Mouse (Mus musculus) hindlimb bud, embryonic 11.5 days (tissue): ENCODE results near the gene Gsap.
"Not testable (repeated sequence)": the region's sequence is repeated elsewhere in the genome, so short reads cannot be mapped to it uniquely, and the experiment has no call there.

Source experiments
- DNase-seq: peaks from one replicate; pipeline ENCODE4 v3.0.0-alpha.2; 2012; ENCODE audit warnings: low read depth, low spot score; ENCODE audit errors: extremely low spot score

Gene Gsap

DNA sequence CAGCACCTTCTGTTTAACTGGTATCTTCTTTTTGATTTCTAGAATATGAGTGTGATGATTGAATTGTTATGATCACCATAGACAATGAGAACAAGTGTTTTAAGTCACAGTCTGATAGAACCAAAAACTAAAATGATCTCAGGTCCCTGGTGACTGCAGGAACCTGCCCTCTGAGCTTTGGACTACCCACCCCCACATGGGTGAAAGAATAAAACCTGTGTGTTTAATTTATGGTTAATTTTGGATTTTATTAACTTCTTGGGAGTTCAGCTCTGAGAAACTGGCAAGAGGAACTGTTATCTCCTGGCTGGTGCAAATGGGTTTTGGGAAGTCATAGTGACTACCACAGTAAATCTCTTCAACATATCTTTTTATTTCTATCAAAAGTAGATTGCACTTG lies 6.6 kb upstream of the Gsap start:
- no peak for DNase-seq

DNA sequence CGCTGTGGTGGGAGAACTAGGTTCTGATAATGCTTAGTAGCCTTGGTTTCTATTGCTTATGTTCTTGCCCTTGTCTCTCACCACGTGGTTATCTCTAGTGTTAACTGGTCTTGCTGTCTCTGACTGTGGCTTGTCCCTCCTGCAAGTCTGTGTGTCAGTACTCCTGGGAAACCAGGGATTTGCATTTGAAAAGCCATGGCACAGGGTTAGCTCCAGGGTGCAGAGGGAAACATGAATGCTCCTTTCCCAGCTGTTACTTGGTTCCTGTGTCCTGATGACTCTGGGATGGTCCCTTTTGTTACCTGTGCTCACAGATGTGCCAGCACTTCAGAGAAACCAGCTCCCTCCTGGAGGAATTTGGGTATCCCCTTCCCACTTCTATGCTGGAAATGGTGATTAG lies 3.0 kb upstream of the Gsap start:
- not testable (repeated sequence) for DNase-seq

DNA sequence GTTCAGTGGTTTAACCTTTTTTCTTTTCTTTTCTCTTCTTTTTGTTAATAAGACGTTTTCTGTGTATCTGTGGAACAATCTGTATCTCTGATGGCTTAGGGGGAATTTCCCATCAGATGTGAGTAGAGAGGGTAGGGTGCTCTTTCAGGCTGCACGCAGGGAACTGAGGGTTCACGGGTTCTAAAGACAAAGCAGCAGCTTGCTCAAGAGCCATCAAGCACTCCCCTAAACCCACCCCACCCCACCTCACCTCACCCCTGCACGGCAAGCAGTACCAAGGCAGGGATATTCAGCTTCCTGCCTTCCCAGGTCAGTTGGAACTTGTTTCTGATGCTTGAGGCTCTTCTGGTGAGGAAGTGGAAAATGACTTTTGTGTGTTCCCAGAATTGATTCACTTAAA lies 766 bp downstream of the Gsap start:
- DNase-seq, result no peak

DNA sequence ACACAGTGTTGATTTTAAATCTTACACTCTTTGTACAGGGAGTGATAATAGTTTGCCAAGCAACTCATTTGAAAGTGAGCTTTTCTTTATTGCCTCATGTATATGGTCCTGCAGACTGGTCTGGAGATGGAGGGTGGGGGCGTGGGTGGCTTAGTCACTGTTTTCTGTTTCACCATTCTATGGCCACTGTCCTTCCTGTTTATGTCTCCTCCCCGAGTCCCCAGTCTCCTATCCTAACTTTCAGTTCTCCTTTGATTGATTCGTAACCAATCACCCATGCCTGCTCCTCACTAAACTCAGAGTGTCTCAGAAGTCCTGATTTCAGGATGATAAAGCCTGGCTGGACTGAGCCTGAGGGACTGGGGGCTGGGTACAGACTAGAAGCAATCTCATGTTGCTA lies 2.4 kb downstream of the Gsap start:
- no peak for DNase-seq

DNA sequence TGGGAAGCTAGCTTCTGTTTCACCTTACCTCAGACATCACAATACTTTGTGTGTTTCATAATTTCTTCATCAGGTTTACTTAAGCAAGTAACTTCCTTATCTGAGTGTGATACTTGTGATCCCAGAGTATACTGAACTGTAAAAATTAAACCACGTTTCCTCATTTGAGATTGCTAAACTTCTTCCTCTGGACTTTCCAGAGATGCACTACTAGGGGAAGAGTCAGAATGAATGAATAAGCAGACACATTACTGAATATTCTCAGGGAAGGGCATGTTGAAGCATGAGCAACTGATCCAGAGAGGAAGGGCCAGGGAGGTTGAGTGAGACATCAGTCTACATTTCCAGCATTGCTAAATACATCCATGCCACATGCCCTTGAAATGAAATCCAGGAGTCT lies 3.0 kb downstream of the Gsap start:
- no peak for DNase-seq

DNA sequence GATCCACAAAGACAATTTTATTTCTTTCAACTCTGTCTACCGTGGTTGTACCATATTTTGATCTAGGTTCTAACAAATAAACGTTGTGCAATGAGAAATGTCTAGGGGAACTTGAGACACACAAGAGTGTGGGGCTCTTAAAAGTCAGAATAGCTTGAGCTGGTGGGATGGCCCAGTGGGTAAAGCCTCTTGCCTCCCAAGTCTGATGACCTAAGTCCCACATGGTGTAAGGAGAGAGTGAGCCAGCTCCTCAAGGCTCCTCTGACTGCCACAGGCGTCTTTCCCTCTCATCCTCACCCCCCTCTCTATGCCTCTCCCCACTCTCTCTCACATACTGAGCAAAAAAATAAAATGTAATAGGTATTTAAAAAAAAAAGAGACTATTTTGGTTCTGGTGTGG lies 3.4 kb downstream of the Gsap start:
- DNase-seq, result no peak

DNA sequence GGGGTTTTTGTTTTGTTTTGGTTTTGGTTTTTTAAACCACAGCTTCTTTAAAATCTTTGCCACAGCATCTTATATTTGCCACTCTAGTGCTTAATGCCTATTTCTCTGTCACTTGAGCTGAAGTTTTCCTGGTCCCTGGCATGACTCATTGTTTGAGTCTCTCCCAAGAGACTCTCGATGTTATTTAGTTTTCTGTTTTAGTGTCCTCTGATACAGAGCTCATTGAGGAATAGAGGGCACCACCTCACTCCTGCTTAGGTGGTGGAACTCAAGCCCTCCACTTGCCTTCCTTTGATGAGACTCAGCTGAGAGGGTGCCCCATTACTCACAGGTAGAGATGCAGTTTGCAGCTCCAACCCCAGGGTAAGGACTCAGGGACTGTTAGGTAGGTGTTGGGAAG lies 17.4 kb downstream of the Gsap start:
- DNase-seq, result no peak

DNA sequence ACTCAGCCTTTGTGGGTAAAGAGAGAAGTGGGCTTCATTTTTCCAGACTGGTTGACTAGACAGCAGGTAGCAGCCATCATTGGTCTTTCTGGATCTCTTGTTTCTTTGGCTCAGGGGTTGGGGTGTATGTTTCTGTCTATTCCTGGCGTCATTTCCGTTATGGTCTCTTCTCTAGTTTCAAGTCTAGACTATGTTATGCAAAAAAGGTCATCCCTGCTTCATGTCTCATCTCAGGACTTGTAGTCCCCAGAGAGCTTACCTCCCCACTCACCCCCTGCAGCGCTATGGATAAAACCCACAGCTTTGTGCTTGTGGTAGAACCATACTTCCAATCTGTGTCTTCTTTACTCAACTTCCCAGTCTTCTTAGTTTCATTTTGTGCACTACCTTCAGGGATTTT lies 18.1 kb downstream of the Gsap start:
- no peak for DNase-seq

DNA sequence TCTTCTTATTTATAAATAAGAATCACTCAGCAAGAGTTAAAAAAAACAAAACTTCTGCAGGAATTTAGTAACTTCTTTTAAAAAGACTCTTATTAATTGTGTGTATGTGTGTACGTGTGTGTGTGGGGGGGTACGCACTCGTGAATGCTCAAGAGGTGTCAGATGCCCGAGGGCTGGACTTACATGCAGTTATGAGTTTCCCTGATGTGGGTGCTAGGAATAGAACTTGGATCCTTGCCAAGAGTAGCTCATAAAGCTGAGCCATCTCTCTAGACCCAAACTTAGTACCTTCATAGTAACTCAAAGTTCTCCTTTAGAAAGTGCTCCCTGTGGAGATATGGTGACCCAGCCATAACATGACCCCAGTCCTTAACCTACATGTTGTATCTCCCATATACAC lies 20.0 kb downstream of the Gsap start:
- no peak for DNase-seq

DNA sequence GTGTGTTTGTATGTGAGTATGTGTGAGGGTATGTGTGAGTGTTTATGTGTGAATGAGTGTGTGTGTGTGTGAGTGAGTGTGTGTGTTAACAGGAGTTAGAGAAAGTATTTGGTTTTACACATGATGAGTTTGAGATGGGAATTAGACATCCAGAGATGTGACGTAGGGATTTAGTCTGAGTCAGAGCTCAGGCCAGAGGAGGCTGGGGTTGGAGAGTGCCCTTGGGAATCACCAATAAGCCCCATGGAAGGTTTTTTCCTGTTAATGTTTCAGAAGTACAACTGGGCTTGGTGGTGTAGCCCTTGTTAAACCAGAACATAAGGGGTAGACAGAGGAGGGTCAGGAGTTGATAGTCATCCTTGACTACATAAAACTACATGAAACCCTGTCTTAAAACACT lies 25.4 kb downstream of the Gsap start:
- no peak for DNase-seq

DNA sequence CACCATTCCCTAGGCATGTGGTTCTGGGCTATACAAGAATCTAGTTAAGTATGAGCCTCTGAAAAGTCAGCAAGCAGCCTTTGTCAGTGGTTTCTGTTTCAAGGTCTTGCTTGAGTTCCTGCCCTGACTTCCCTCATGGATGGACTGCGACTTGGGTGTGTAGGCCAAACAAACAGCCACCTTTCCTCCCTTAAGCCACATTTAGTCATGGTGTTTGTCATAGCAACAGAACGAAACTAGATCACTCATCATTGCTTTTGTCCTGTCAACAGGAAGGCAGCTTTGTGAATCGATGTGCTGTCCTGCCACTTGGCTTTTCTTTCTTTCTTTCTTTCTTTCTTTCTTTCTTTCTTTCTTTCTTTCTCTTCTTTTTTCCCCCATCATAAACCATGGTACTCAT lies 26.9 kb downstream of the Gsap start:
- no peak for DNase-seq

DNA sequence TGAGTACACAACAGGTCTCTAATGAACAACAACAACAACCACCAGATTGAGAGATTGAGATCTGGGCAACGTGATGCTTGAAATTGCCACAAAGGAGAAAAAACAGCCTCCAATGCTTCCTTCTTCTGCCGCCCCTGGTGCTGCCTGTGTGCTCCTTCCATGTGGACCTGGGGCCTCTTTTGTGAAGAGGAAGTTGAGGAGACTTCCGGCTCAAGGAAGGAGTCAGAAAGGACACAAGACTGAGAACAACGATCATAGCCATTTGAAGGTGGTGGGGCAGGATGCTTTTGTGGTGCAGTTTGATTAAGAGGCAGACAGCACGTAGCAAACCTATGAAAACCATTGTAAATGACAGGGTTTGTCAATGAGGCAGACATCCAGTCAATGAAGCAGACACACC lies 27.7 kb downstream of the Gsap start:
- DNase-seq, result no peak

DNA sequence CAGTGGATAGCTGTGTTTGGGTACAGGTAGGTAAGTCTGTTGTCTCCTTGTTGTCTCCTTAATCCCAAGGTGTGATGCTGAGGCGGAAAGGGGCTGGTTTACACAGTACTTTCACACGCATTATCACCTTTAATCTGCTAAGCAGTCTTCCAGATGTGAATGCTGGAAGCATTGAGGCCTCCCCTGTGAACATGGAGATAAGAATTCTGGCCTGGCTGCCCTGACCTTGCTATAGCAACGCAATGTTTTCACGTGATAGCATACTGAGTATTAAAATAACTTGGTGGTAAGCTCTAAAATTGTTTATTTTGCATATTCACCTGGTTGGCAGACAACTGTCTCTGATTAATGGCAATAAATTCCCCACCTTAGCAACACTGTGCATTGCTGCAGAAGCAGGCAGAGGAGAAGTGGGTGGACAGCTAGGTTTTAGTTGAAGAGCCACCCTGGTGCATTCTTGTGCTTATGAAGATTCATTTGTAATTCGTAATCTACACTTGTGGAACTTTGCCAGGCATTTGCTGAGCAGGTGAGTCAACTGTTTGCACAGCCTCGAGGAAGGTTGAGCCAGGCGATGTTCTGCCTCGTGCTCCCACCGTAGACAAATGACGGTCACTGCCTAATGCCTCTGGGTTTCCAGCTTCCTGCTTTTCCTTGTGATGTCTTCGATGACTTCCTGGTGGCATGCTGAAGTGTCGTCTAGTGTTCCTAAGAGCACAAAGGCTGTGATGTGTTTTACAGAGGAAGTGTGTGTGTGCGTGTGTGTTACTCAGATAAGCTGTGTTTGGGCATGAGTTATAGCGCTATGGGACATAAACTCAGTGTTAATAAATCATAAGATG lies 31.6 kb downstream of the Gsap start:
- DNase-seq, result no peak

DNA sequence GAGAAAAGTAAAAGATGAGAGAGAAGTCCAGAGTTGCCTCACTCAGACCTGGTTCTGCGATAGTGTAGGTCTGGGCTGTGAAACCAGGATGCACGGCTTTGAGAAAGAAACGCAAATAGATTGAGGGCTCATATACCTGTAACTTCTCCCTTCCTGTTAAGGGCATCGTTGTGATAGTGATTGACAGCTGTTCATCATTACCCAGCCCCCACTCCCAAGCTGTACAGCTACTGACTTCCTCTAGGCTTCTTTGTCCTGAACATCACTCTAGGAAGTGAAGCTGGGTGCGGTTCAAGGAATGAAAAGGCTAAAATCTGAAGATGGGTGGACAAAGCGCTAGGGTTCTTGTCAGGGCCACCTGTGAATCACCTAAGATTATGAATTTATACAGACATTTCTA lies 46.8 kb downstream of the Gsap start:
- DNase-seq, result no peak

DNA sequence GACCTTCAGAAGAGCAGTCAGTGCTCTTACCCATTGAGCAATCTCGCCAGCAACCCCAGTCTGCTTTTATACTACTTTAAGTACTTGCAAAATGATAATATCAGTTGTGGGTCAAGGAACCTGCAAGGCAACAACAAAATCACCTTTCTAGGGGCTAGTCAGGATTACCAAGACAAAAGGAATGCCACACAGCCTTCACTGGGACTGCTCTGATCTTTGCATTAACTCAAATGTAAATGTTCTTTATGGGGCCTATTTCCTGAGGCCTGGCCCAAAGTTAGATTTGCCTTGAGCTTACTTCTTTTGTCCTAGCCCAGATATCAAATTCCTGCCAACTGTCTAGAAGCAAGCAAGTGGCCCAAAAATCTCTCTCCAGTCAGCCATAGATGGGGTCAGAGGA lies 58.5 kb downstream of the Gsap start:
- no peak for DNase-seq

DNA sequence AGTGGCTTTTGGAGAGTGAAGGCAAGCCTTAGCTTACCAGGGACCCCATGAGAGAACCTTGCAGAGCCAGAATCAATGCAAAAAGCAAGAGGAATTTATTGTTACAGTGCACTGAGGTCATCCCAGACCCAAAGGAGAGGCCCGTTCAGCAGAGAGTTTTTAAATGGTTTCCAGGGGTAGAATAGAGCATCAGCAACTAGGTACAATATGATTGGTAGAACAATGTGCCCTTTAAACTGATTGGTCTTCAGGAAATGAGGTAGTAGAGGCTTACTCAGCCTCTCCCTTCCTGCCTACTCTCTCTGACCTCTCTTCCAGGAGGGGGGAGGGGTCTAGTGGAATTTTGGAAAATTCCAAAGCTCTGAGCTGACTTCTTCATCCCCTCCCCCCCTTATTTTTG lies 59.2 kb downstream of the Gsap start:
- DNase-seq, result no peak

DNA sequence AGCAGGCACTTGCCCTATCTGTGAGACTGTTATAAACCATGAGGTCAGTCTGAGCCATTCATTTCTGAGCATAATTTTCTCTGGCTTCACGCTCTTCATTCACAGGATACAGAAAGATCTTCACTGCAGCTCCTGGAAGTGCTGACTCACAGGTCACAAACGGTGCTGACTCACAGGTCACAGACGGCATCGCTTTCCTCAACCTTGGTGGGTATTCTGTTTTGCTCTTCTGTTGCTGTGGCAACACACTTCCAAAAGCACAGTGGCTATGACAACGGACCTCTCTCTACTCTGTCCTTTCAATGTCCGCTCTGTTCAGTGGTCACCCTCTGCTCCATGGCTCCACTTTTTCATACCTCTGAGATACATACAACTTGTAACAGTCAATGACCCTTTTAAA lies 60.7 kb downstream of the Gsap start:
- no peak for DNase-seq

DNA sequence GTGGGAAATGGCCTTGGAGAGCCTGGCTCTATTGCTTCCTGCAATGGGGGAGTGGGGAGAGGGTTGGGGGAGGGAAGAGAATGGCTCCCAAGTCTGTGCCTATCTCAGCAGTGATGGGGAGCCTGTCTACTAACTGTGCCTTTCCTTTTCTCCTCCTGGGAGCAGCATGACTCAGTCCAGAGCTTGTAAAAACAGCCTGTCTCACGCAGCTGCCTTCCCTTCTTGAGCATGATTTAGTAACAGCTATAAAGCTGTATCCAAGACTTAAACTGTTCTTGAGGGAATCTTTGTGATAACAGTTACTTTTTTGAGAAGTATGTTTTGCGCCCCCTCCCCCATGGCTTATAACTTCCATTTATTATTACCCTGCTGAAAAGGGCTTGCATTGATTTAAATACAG lies 61.9 kb downstream of the Gsap start:
- DNase-seq, result no peak

DNA sequence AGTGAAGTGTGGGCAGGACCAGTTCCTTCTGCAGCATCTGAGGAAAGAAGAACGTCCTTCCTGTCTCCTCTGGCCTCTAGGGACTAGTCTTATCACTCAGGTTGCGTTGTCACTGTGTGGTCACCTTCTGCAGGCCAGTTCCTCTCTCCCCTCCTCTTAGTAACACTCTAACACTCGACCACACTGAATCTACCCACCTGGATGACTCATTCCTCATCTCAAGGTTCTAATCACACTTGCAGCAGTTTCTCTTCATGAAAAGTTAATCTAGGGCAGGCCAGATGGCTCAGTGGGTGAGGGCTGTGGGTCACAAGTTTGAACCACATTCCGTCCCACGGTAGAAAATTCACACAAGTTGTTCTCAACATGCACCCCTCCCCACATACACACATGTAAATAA lies 62.8 kb downstream of the Gsap start:
- no peak for DNase-seq

DNA sequence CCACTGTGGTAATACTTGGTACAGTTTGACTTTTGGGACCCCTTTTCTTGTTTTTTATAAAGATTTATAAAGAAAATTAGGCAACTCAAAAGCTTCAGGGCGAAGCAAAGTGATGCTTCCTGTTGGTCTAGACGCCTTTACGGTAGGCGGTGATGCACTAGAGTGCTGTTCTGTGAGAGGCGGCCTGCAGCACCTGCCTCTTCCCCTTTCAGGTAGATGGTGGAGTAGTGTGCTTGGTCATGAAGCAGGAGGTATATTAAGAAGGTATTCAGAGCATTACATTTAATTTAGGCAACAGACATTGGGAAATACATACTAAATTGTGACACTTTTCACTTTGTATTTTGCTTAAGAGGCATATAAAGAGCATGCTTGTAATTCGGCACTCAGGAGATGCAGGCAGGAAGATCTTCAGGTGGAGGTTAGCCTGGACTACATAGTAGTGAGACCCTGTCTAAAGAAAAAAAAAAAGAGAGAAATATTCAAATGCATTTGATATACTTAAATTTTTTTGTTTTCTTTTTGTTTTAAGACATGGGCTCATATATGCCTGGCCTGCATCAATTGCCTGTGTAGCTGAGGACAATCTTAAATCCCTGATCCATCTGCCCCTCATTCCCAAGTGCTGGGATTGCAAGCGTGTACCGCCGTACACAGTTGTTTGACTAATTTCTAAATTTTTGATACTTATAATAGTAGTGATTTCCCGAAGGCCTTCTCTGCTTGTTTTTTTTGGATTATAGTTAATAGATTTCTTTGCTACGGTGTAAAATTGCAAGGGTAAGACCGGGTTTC lies 68.9 kb downstream of the Gsap start:
- DNase-seq, result no peak

DNA sequence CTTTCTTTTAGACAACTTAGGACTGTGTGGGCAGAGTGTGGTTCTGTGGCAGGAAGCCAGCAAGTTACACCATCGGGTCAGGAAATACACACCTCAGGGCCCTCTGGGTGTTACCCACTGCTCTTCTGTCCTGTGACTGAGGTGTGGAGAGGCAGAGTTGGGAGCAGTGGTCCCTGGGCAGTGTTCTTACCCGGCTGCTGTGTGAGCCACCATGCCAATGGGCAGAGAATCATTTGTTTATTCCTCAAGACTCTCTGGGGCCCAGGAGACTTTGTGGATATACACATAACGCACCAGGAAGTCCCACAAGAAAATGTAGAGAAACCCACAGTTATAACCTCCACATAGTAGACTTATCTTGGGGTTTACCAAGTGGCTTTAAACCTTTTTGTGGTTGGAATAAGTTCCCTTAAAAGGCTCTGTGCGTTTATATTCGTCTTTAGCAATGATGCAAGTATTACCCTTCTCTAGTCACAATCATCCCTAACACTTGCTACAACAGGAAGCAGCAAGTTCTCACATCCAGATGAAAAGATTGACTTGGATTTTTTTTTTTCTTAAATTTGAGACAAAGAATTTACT lies 69.6 kb downstream of the Gsap start:
- no peak for DNase-seq

DNA sequence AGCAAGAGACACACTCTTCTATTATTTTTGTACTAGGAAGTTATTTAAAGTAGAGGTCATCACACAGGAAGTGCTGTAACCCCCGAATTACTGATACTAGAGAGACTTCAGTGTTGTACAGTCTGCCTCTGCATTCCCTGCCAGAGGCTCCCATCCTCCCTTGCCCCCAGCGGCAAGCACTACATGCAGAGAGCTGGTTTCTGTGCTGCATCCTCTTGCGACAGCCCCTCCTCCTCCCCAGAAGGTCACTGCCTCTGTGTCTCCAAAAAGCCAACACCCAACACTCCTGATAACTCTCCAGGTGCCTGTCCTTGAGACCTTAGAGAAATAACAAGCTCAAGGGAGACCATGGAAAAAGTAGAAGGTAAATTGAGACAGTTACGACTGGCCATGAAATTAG lies 71.1 kb downstream of the Gsap start:
- DNase-seq, result no peak
